In genomic region chr6:94804284-94804815, GRCm38 (mm10) we compare ENCODE assay signal across 18 mouse cellular contexts.
"Had no signal": no experiment of that assay in that cellular context is flagged by ENCODE, and none has a peak within 500 bp of the region (broad histone marks: within the 10 kb centered on the region; RNA-seq: fewer than 3 reads in every experiment).

No protein-coding gene starts in this region.

- H3K9ac ChIP-seq: lung, embryonic 14.5 days; midbrain, embryonic 13.5 days; midbrain, embryonic 15.5 days; neural tube, embryonic 13.5 days; neural tube, embryonic 15.5 days had no signal

- DNase-seq: lung, adult 18-20 months; lung, embryonic 14.5 days; lung, postnatal 10 days; lung, postnatal 4 days; retina, postnatal 1 day; right cerebral cortex, adult 18-20 months; right cerebral cortex, postnatal 25 days; right cerebral cortex, postnatal 4 days; spleen, adult 18-20 months; thymus, adult 18-20 months; thymus, postnatal 14 days; thymus, postnatal 36 days had no signal

- H3K4me3 ChIP-seq: midbrain, embryonic 10.5 days; midbrain, embryonic 13.5 days; midbrain, embryonic 15.5 days; myocyte; neural tube, embryonic 13.5 days; neural tube, embryonic 15.5 days had no signal

- H3K36me3 ChIP-seq: midbrain, embryonic 10.5 days; midbrain, embryonic 13.5 days; midbrain, embryonic 15.5 days; neural tube, embryonic 13.5 days; neural tube, embryonic 15.5 days had no signal

- H3K4me2 ChIP-seq: lung, embryonic 14.5 days; midbrain, embryonic 13.5 days; midbrain, embryonic 15.5 days; neural tube, embryonic 13.5 days; neural tube, embryonic 15.5 days had no signal

- H3K27me3 ChIP-seq: midbrain, embryonic 13.5 days; midbrain, embryonic 15.5 days; neural tube, embryonic 13.5 days; neural tube, embryonic 15.5 days had no signal

- H3K27ac ChIP-seq: midbrain, embryonic 13.5 days; midbrain, embryonic 15.5 days; neural tube, embryonic 13.5 days; neural tube, embryonic 15.5 days had no signal

- ATAC-seq: midbrain, embryonic 13.5 days; midbrain, embryonic 15.5 days had no signal

- H3K9me3 ChIP-seq: midbrain, embryonic 10.5 days; midbrain, embryonic 13.5 days; midbrain, embryonic 15.5 days; neural tube, embryonic 13.5 days; neural tube, embryonic 15.5 days had no signal
